Mouse (Mus musculus) hindbrain, embryonic 12.5 days (tissue): ENCODE results near the gene Dnaaf3. TPM values are rescaled to one million over a fixed set of nuclear protein-coding genes. Genes with fewer than 3 reads are reported as not detected.
"Not testable (repeated sequence)": the region's sequence is repeated elsewhere in the genome, so short reads cannot be mapped to it uniquely, and the experiment has no call there.

Source experiments
- ATAC-seq: fragments of 200-750 bp; cut with Nextera tagmentation; 2 replicates; pipeline ENCODE4 v1.8.0; 2017; ENCODE audit warnings: moderate TSS enrichment; ENCODE audit not compliant: low FRiP score
- H3K27ac ChIP-seq: fragments of 300-500 bp; sonication (generic); 2 replicates; pipeline ENCODE4 v1.5.1; 2016; ENCODE audit warnings: mild to moderate bottlenecking
- H3K27me3 ChIP-seq: fragments of 300-500 bp; sonication (generic); 2 replicates; pipeline ENCODE4 v1.6.1; 2016; ENCODE audit warnings: mild to moderate bottlenecking
- H3K36me3 ChIP-seq: fragments of 300-500 bp; sonication (generic); 2 replicates; pipeline ENCODE4 v1.6.1; 2016; ENCODE audit warnings: mild to moderate bottlenecking
- H3K4me1 ChIP-seq: fragments of 300-500 bp; sonication (generic); 2 replicates; pipeline ENCODE4 v1.6.1; 2016
- H3K4me2 ChIP-seq: fragments of 300-500 bp; sonication (generic); replicated peaks from 2 replicates; pipeline ENCODE4 v1.6.1; 2016; ENCODE audit warnings: mild to moderate bottlenecking
- H3K4me3 ChIP-seq: fragments of 300-500 bp; sonication (generic); 2 replicates; pipeline ENCODE4 v1.5.1; 2016; ENCODE audit warnings: mild to moderate bottlenecking
- H3K9ac ChIP-seq: fragments of 300-500 bp; sonication (generic); 2 replicates; pipeline ENCODE4 v1.6.1; 2016; ENCODE audit warnings: mild to moderate bottlenecking, moderate library complexity
- H3K9me3 ChIP-seq: fragments of 300-500 bp; sonication (generic); replicated peaks from 2 replicates; pipeline ENCODE4 v1.6.1; 2016; ENCODE audit warnings: mild to moderate bottlenecking
- WGBS: fragments of 180-500 bp; shearing (Covaris S2); methylation state at CpG from one replicate; pipeline ENCODE4 v1.1.7; 2016; 5-methylcytosine and 5-hydroxymethylcytosine counted together
- polyA plus RNA-seq: library from polyadenylated mRNA; unstranded; fragments of >200 nt; fragmentation: Nextera tagmentation; extraction: Ambion mirVana; gene quantifications from 2 replicates; pipeline ENCODE4 v1.2.1, GENCODE M21; 2016

Gene Dnaaf3
- polyA plus RNA-seq = 2.5 and 3.6 TPM in 2 replicates

- Histone ChIP-seq H3K4me2 (peak within 1 kb of the TSS; percentile 53), H3K9me3 (no peaks in the 10 kb centered on the region), H3K27me3 (peaks cover 23% of the 10 kb centered on the region; the same call in 1 of the 2 replicates), H3K9ac (0 out of 2 replicates have a peak within 1 kb of the TSS, but pooled peaks have one; percentile 13), H3K4me1 (peaks cover 9% of the 10 kb centered on the region), H3K4me3 (peak within 1 kb of the TSS; percentile 32), H3K27ac (no peak within 1 kb of the TSS), H3K36me3 (no peaks in the 10 kb centered on the region)
- 2% methylated on average over 28 of the region's 28 CpGs for WGBS
- ATAC-seq = peak; percentile 84
Measured at GRCm38 (mm10) chr7:4532005-4532729, at the start of gene Dnaaf3. Gene Dnaaf3 (minus strand): TSS chr7:4532453.

GRCm38 (mm10) chr7:4581481-4581880 lies 49.2 kb upstream of the Dnaaf3 start:
- H3K4me3 ChIP-seq, H3K4me2 ChIP-seq, H3K9me3 ChIP-seq, H3K27ac ChIP-seq, H3K4me1 ChIP-seq, H3K36me3 ChIP-seq, H3K9ac ChIP-seq, H3K27me3 ChIP-seq, ATAC-seq: not testable (repeated sequence)
- WGBS = 83% methylated on average over 3 of the region's 3 CpGs

DNA sequence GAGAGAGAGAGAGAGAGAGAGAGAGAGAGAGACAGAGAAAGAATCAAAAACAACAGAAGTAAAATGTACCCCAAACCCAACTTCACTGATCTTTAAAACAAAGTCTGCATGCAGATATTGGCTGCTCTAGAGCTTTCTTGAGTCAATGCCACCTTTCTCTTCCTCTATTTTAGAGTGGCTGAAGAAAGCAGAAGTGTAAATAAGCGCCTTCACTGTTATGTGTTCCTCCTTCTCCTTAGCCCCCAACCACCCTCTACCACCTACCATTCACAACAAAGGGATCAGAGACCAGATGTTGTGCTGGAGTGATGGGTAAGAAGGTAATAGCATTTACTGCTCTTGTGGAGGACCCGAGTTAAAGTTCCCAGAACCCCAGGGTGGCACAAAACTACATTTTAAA lies 40.1 kb upstream of the Dnaaf3 start:
- H3K27ac ChIP-seq, H3K4me3 ChIP-seq, H3K9me3 ChIP-seq, H3K36me3 ChIP-seq, H3K4me2 ChIP-seq, H3K9ac ChIP-seq, H3K4me1 ChIP-seq, ATAC-seq, H3K27me3 ChIP-seq: not testable (repeated sequence)
- WGBS = 66% methylated on average over 2 of the region's 2 CpGs

GRCm38 (mm10) chr7:4562660-4563059 lies 30.4 kb upstream of the Dnaaf3 start:
- H3K4me1 ChIP-seq = no peaks in the 10 kb centered on the region
- no peaks in the 10 kb centered on the region for H3K36me3 ChIP-seq
- no peak overlapping the region for H3K9ac ChIP-seq
- H3K27me3 ChIP-seq = no peaks in the 10 kb centered on the region
- ATAC-seq = no peak
- H3K9me3 ChIP-seq = no peaks in the 10 kb centered on the region
- no peak overlapping the region for H3K4me2 ChIP-seq
- no peak overlapping the region for H3K27ac ChIP-seq
- H3K4me3 ChIP-seq = no peak overlapping the region
- WGBS = 92% methylated on average over 3 of the region's 3 CpGs

GRCm38 (mm10) chr7:4557167-4557560 lies 24.9 kb upstream of the Dnaaf3 start:
- Histone ChIP-seq H3K4me2 (0 out of 2 replicates have a peak overlapping the region, but pooled peaks have one; percentile 21), H3K36me3 (no peaks in the 10 kb centered on the region), H3K27me3 (no peaks in the 10 kb centered on the region), H3K4me3 (no peak overlapping the region), H3K27ac (no peak overlapping the region), H3K4me1 (peaks cover 3% of the 10 kb centered on the region; the same call in 1 of the 2 replicates), H3K9me3 (no peaks in the 10 kb centered on the region), H3K9ac (no peak overlapping the region)
- peak; percentile 35; the same call in 1 of the 2 replicates for ATAC-seq
- 72% methylated on average over 6 of the region's 6 CpGs for WGBS

DNA sequence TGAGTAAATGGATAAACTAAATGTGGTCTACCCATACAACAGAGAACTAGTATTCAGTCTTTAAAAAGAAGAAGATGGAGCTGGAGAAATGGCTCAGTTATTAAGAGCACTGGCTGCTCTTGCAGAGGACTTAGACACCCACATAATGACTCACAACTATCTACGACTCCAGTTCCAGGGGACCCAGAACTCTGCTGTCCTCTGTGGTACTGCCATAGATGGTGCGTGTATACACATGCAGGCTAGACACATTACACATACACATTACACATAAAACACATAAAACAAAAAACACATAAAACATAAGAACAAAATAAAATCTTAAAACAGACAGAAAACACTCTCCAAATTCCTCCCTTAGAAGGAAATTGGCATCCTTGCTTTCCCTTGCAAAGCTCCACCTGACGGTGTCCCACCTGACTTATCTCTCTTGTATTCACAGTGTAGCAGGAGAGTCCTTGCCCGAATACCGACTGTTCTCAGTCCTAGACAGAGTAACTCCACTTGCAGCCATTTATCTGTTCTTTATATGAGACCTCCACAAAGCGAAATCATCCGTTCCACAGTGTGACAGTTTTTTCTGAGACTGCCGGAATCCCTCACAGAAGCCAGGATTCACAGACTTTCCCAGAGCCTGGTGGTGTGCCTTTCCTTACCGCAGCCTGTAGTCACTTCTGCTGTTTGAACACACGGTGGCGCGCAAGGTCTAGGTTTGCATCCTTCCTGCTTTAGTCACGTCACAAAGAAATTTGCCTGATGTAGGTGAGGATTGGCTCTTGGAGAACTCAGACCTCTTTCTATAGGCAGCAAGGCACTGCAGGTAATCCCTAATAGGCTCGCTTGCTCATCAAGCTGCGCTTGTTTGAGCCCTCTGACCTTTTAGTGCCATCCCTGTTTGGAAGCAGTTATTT lies 24.3 kb upstream of the Dnaaf3 start:
- Histone ChIP-seq H3K27ac (no peak overlapping the region), H3K4me2 (0 out of 2 replicates have a peak overlapping the region, but pooled peaks have one; percentile 21), H3K9me3 (no peaks in the 10 kb centered on the region), H3K4me3 (no peak overlapping the region), H3K36me3 (no peaks in the 10 kb centered on the region), H3K4me1 (peaks cover 3% of the 10 kb centered on the region; the same call in 1 of the 2 replicates), H3K9ac (no peak overlapping the region), H3K27me3 (no peaks in the 10 kb centered on the region)
- peak; percentile 90 for ATAC-seq
- WGBS = 24% methylated on average over 15 of the region's 15 CpGs

- Histone ChIP-seq H3K4me2 (peak within 1 kb of the TSS; percentile 62), H3K27ac (peak within 1 kb of the TSS; percentile 84), H3K4me3 (peak within 1 kb of the TSS; percentile 46), H3K9ac (peak within 1 kb of the TSS; percentile 66), H3K4me1 (peaks cover 13% of the 10 kb centered on the region), H3K27me3 (0 out of 2 replicates have a peak, but pooled peaks cover 2% of the 10 kb centered on the region), H3K36me3 (0 out of 2 replicates have a peak, but pooled peaks cover 6% of the 10 kb centered on the region), H3K9me3 (no peaks in the 10 kb centered on the region)
- WGBS = 6% methylated on average over 33 of the region's 33 CpGs
- peak; percentile 75 for ATAC-seq
Measured at GRCm38 (mm10) chr7:4547221-4547641, 15.0 kb upstream of the Dnaaf3 start, which contains the start of gene Syt5. Gene Syt5 (minus strand): TSS chr7:4547541.

- peak overlapping the region; percentile 46 for H3K4me3 ChIP-seq
- 0 out of 2 replicates have a peak, but pooled peaks cover 2% of the 10 kb centered on the region for H3K27me3 ChIP-seq
- peak overlapping the region; percentile 84 for H3K27ac ChIP-seq
- WGBS = 2% methylated on average over 26 of the region's 26 CpGs
- H3K4me1 ChIP-seq = peaks cover 13% of the 10 kb centered on the region
- peak overlapping the region; percentile 66 for H3K9ac ChIP-seq
- ATAC-seq = peak; percentile 91
- 0 out of 2 replicates have a peak, but pooled peaks cover 11% of the 10 kb centered on the region for H3K36me3 ChIP-seq
- no peaks in the 10 kb centered on the region for H3K9me3 ChIP-seq
- H3K4me2 ChIP-seq = peak overlapping the region; percentile 62
Measured at GRCm38 (mm10) chr7:4546591-4547131, 14.4 kb upstream of the Dnaaf3 start.

GRCm38 (mm10) chr7:4546050-4546449 lies 13.8 kb upstream of the Dnaaf3 start:
- peak; percentile 46 for ATAC-seq
- Histone ChIP-seq H3K4me2 (peak overlapping the region; percentile 62), H3K9ac (peak overlapping the region; percentile 66), H3K36me3 (peaks cover 16% of the 10 kb centered on the region; the same call in 1 of the 2 replicates), H3K4me3 (peak overlapping the region; percentile 46), H3K4me1 (peaks cover 13% of the 10 kb centered on the region), H3K27me3 (0 out of 2 replicates have a peak, but pooled peaks cover 2% of the 10 kb centered on the region), H3K9me3 (no peaks in the 10 kb centered on the region), H3K27ac (peak overlapping the region; percentile 84)
- 71% methylated on average over 15 of the region's 15 CpGs for WGBS

- ATAC-seq = no peak
- no peak overlapping the region for H3K27ac ChIP-seq
- H3K36me3 ChIP-seq = peaks cover 37% of the 10 kb centered on the region
- H3K27me3 ChIP-seq = no peaks in the 10 kb centered on the region; the same call in none of the 2 replicates
- no peak overlapping the region for H3K9ac ChIP-seq
- WGBS = 41% methylated on average over 17 of the region's 17 CpGs
- no peak overlapping the region for H3K4me3 ChIP-seq
- no peaks in the 10 kb centered on the region for H3K9me3 ChIP-seq
- peaks cover 10% of the 10 kb centered on the region for H3K4me1 ChIP-seq
- H3K4me2 ChIP-seq = no peak overlapping the region
Measured at GRCm38 (mm10) chr7:4542013-4542412, 9.8 kb upstream of the Dnaaf3 start.

GRCm38 (mm10) chr7:4541344-4541743 lies 9.1 kb upstream of the Dnaaf3 start:
- H3K4me3 ChIP-seq = no peak overlapping the region
- ATAC-seq = no peak
- H3K27ac ChIP-seq = no peak overlapping the region
- H3K9ac ChIP-seq = no peak overlapping the region
- no peak overlapping the region for H3K4me2 ChIP-seq
- peaks cover 37% of the 10 kb centered on the region for H3K36me3 ChIP-seq
- no peaks in the 10 kb centered on the region; the same call in none of the 2 replicates for H3K27me3 ChIP-seq
- H3K9me3 ChIP-seq = no peaks in the 10 kb centered on the region
- H3K4me1 ChIP-seq = peaks cover 10% of the 10 kb centered on the region
- 69% methylated on average over 5 of the region's 5 CpGs for WGBS
